Mouse (Mus musculus): Measurements from ENCODE around the gene Dpf3. TPM values are rescaled to one million over a fixed set of nuclear protein-coding genes. Genes with fewer than 3 reads are reported as not detected.

The Dpf3 gene
- polyA plus RNA-seq, 1 experiment = 3.0 TPM

DNA sequence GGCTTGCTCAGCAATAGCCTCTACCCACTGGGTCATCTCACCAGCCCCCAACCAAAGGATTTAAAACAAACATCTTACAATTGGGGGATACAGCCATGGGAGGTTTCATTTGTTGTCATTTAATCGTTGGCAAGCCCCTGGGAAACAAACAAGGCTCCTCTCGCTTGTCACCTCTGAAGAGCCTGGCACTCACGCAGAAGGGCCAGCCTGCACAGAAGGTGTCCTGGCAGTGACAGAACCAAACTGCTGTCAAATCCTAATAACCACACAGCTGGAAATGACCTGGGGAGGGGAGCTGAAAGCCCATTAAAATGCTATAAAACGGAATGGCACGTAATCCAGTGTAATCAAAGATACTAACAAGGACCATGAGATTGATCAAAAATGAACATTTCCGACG, 114.4 kb downstream of the Dpf3 start:
- Histone ChIP-seq H3K36me3 (replicated peaks; ENCODE audit: low read length) (no peaks in the 10 kb centered on the region), H3K9me3 (no peaks in the 10 kb centered on the region), H3K4me1 (peaks cover 25% of the 10 kb centered on the region), H3K27me3 (replicated peaks) (peaks cover 3% of the 10 kb centered on the region), H3K4me3 (replicated peaks) (no peak overlapping the region)
- TF ChIP-seq FLI1 (IDR thresholded peaks at IDR 0.05; ENCODE audit: low read length) (no peak), GATA1 (IDR thresholded peaks at IDR 0.05; ENCODE audit: borderline replicate concordance, low read length) (no peak)

DNA sequence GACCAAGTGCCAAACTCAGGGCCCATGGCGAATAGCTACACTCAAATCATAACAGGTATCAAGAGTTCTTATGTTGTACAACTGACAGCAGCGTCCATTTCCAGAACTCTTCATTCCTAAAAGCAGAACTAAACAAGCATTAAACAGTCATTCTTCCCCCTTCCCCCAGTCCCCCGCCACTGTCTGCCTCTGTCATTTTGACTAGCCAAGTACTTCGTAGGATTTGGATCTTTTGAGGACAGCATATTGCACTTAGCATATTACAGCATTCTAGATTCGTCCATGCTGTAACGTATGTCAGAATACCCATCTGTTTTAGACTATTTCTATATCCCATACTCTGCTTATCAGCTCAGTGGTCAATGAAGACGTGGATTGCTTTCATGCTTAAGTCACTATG, 115.2 kb downstream of the Dpf3 start:
- TF ChIP-seq FLI1 (IDR thresholded peaks at IDR 0.05; ENCODE audit: low read length) = no peak
- TF ChIP-seq GATA1 (IDR thresholded peaks at IDR 0.05; ENCODE audit: borderline replicate concordance, low read length) = no peak
- Histone ChIP-seq H3K9me3 (no peaks in the 10 kb centered on the region), H3K4me3 (replicated peaks) (no peak overlapping the region), H3K27me3 (replicated peaks) (peaks cover 3% of the 10 kb centered on the region), H3K4me1 (peaks cover 25% of the 10 kb centered on the region), H3K36me3 (replicated peaks; ENCODE audit: low read length) (no peaks in the 10 kb centered on the region)

DNA sequence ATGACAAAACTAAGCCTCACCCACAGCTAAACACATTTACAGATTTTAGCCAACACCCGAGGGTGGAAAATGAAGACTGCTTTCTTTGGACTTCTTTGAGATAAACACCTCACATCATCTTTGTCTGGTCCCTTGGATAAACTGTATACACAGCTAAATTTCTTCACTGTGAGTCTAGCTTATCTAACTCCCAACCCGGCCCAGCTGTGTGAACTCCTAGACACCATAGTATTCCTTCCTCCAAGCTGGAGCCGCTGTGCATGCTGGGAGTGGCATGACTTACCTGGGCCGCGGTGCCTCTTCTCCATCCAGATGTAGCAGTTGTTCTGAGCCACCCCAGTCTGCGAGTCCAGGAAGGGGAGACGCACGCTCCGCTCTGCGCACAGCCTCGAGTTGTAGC, 117.3 kb downstream of the Dpf3 start:
- H3K4me1 ChIP-seq = peaks cover 13% of the 10 kb centered on the region
- TF ChIP-seq GATA1 (IDR thresholded peaks at IDR 0.05; ENCODE audit: borderline replicate concordance, low read length) (no peak), FLI1 (IDR thresholded peaks at IDR 0.05; ENCODE audit: low read length) (no peak)
- H3K4me3 ChIP-seq (replicated peaks) = no peak overlapping the region

GRCm38 (mm10) chr12:83369416-83369815, 118.1 kb downstream of the Dpf3 start:
- no peaks in the 10 kb centered on the region; the same call in 1 of the 2 replicates for H3K9me3 ChIP-seq
- no peak overlapping the region for H3K4me3 ChIP-seq (replicated peaks)
- H3K4me1 ChIP-seq = peaks cover 5% of the 10 kb centered on the region
- no peak for TF ChIP-seq FLI1 (IDR thresholded peaks at IDR 0.05; ENCODE audit: low read length)
- no peak for TF ChIP-seq GATA1 (IDR thresholded peaks at IDR 0.05; ENCODE audit: borderline replicate concordance, low read length)
- H3K36me3 ChIP-seq (replicated peaks; ENCODE audit: low read length) = no peaks in the 10 kb centered on the region
- no peaks in the 10 kb centered on the region for H3K27me3 ChIP-seq (replicated peaks)

More for the DNA sequence above, 117.3 kb downstream of the Dpf3 start:
- H3K27me3 ChIP-seq (replicated peaks) = no peaks in the 10 kb centered on the region
- H3K36me3 ChIP-seq (replicated peaks; ENCODE audit: low read length) = no peaks in the 10 kb centered on the region
- no peaks in the 10 kb centered on the region for H3K9me3 ChIP-seq

DNA sequence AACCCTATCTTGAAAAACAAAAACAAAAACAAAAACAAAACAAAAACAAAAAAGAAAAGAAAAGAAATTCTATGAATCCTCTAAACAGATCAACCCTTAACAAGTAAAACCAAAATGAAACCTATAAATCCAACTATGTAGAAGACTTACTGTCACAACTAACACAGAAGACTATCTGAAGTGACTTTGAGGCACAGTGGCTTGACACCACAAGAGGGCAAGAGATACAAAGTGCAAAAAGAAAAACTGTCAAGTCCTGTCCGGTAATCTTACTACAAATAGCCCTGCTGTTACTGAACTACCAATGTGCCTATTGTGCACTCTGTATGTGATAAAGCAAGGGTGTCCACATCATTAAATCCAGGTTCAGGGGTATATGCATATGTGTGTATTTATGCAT, 120.0 kb downstream of the Dpf3 start:
- peaks cover 5% of the 10 kb centered on the region for H3K4me1 ChIP-seq
- H3K27me3 ChIP-seq (replicated peaks) = peaks cover 2% of the 10 kb centered on the region
- H3K36me3 ChIP-seq (replicated peaks; ENCODE audit: low read length) = no peaks in the 10 kb centered on the region
- H3K4me3 ChIP-seq (replicated peaks) = no peak overlapping the region
- no peaks in the 10 kb centered on the region; the same call in 1 of the 2 replicates for H3K9me3 ChIP-seq
- TF ChIP-seq FLI1 (IDR thresholded peaks at IDR 0.05; ENCODE audit: low read length) (no peak), GATA1 (IDR thresholded peaks at IDR 0.05; ENCODE audit: borderline replicate concordance, low read length) (no peak)

DNA sequence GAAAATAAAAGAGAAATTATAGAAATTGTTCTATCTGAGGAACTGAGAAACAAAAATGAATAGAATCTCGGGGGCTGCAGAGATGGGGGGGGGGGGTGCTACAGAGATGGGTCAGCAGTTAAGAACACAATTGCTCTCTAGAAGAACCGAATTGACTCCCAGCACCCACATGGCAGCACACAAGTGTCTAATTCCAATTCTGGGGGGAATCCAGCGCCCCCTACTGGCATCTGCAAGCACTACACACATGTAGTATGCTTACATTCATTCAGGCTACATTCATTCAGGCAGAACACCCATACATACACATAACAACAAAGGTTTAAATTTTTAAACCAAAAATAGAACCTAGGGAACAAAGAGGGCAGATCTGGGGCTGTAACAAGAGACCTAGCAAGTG, 122.7 kb downstream of the Dpf3 start:
- H3K9me3 ChIP-seq = no peaks in the 10 kb centered on the region; the same call in 1 of the 2 replicates
- H3K27me3 ChIP-seq (replicated peaks) = peaks cover 2% of the 10 kb centered on the region
- no peak for TF ChIP-seq FLI1 (IDR thresholded peaks at IDR 0.05; ENCODE audit: low read length)
- TF ChIP-seq GATA1 (IDR thresholded peaks at IDR 0.05; ENCODE audit: borderline replicate concordance, low read length) = no peak
- H3K4me1 ChIP-seq = no peaks in the 10 kb centered on the region
- no peaks in the 10 kb centered on the region for H3K36me3 ChIP-seq (replicated peaks; ENCODE audit: low read length)
- no peak overlapping the region for H3K4me3 ChIP-seq (replicated peaks)

GRCm38 (mm10) chr12:83361801-83362200, 125.7 kb downstream of the Dpf3 start:
- Histone ChIP-seq H3K36me3 (replicated peaks; ENCODE audit: low read length) (no peaks in the 10 kb centered on the region), H3K9me3 (no peaks in the 10 kb centered on the region; the same call in 1 of the 2 replicates), H3K27me3 (replicated peaks) (peaks cover 2% of the 10 kb centered on the region), H3K4me3 (replicated peaks) (no peak overlapping the region), H3K4me1 (no peaks in the 10 kb centered on the region)
- TF ChIP-seq GATA1 (IDR thresholded peaks at IDR 0.05; ENCODE audit: borderline replicate concordance, low read length) (no peak), FLI1 (IDR thresholded peaks at IDR 0.05; ENCODE audit: low read length) (no peak)

DNA sequence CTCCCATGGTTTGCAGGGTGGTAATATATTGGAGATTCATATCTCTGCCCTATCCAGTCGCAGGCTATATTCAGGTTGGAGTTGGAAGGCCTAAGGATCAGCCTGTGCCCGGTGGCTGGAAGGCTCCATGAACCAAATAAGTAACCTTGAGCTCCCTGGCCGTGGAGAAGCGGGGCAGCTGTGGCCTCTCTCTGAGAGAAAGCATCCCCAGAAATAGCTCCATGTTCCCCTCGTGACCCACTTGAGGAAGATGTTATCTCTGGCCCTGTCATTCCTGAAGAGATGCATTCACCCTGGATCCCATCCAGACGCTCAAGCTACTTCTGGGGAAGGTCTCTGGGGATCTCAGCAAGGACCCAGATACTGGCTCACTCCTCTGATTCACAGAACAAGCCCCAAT, 134.9 kb downstream of the Dpf3 start:
- Histone ChIP-seq H3K27me3 (replicated peaks) (peaks cover 10% of the 10 kb centered on the region), H3K9me3 (peaks cover 11% of the 10 kb centered on the region), H3K36me3 (replicated peaks; ENCODE audit: low read length) (no peaks in the 10 kb centered on the region), H3K4me3 (replicated peaks) (no peak overlapping the region), H3K4me1 (no peaks in the 10 kb centered on the region)
- TF ChIP-seq FLI1 (IDR thresholded peaks at IDR 0.05; ENCODE audit: low read length) (no peak), GATA1 (IDR thresholded peaks at IDR 0.05; ENCODE audit: borderline replicate concordance, low read length) (no peak)

DNA sequence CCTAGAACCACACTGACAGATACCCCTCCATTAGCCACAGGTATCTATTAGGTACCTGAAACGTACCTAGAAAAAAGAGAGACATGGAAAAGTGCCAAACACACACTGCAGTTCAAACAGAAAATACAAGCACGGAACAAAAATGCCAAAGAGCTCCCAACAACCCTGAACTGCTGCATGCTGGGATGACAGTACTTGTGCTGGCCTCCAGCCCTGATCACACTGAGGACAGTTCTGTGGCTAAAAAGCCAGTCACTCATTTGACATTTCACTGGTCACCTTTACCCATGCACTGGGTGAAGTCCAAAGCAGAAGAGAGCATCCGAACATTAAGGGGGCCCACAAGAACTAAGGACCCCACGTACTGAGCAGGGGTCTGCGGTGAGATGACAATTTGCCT, 137.8 kb downstream of the Dpf3 start:
- no peaks in the 10 kb centered on the region for H3K36me3 ChIP-seq (replicated peaks; ENCODE audit: low read length)
- TF ChIP-seq FLI1 (IDR thresholded peaks at IDR 0.05; ENCODE audit: low read length) = no peak
- no peak for TF ChIP-seq GATA1 (IDR thresholded peaks at IDR 0.05; ENCODE audit: borderline replicate concordance, low read length)
- H3K9me3 ChIP-seq = no peaks in the 10 kb centered on the region
- H3K4me3 ChIP-seq (replicated peaks) = no peak overlapping the region
- peaks cover 1% of the 10 kb centered on the region for H3K27me3 ChIP-seq (replicated peaks)
- no peaks in the 10 kb centered on the region for H3K4me1 ChIP-seq

DNA sequence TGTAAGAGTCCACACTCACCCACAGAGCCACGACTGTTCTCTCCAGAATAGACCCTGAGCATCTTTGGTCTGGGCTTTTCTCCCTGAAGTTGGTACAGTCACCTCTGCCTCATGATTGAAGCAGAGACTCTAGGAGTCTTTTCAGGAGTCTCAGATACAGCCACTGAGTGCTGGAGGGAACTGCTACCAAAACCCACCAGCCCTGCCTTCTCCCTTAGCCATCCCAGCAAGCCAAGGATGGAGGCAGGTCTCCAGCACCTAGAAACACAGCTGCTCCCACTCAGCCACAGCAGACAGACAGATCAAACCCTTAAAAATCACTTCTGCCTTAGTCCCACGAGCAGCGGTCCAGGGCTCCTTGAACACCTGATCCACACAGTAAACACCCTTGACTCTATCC, 139.3 kb downstream of the Dpf3 start:
- H3K4me1 ChIP-seq = peaks cover 3% of the 10 kb centered on the region; the same call in 1 of the 2 replicates
- H3K27me3 ChIP-seq (replicated peaks) = no peaks in the 10 kb centered on the region
- no peak overlapping the region for H3K4me3 ChIP-seq (replicated peaks)
- TF ChIP-seq FLI1 (IDR thresholded peaks at IDR 0.05; ENCODE audit: low read length) (no peak), GATA1 (IDR thresholded peaks at IDR 0.05; ENCODE audit: borderline replicate concordance, low read length) (no peak)
- no peaks in the 10 kb centered on the region for H3K36me3 ChIP-seq (replicated peaks; ENCODE audit: low read length)
- no peaks in the 10 kb centered on the region for H3K9me3 ChIP-seq

- Histone ChIP-seq H3K4me3 (replicated peaks) (no peak overlapping the region), H3K4me1 (peaks cover 28% of the 10 kb centered on the region), H3K36me3 (replicated peaks; ENCODE audit: low read length) (no peaks in the 10 kb centered on the region), H3K27me3 (replicated peaks) (no peaks in the 10 kb centered on the region), H3K9me3 (no peaks in the 10 kb centered on the region)
- TF ChIP-seq GATA1 (IDR thresholded peaks at IDR 0.05; ENCODE audit: borderline replicate concordance, low read length) = no peak
- TF ChIP-seq FLI1 (IDR thresholded peaks at IDR 0.05; ENCODE audit: low read length) = no peak
Measured at GRCm38 (mm10) chr12:83342875-83343185, 144.7 kb downstream of the Dpf3 start.
